Mouse (Mus musculus): ENCODE measurements at regions not wholly inside any gene's neighbourhood (a gene's known extent, or its start where the extent isn't known, plus 50 kb on each side); places are given as distances from the start of the nearest gene placed in this dataset.

DNA sequence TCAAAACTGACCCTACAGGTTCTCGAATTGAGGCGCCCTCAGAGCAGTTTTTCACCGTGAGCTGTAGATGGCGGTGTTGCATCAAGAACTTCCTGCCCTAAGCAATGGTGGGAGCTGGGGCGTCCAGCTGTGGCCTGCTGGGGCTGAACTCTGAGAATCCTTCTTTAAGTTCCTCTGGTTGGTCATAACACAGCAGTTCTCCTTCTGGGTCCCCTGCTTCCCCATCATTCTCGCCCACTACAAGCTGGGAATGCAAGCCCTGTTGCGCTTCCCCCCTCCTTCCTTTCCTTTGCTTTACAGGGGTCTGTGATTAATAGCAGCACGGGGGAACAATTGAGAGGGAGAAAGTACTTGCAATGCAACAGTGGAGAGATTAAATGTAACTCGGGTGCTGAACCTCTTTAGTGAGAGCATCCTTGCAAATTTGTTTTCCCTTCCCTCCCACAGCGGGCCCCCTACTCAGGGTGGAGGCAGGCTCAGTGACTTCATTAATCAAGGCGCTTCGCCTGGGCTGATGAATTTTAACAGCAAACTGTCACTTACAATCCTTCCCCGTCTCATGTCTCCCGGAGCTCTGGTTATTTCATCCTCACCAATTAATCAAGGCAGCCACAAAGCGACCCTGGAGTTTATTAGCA lies 794.3 kb upstream of the Api5 start:
- 5% methylated on average over 15 of the region's 15 CpGs for WGBS
- no peaks in the 10 kb centered on the region for H3K36me3 ChIP-seq
- peaks cover 2% of the 10 kb centered on the region; the same call in 1 of the 2 replicates for H3K27me3 ChIP-seq
- H3K9ac ChIP-seq = no peak overlapping the region; the same call in 1 of the 2 replicates
- H3K4me3 ChIP-seq = peak overlapping the region; percentile 15; the same call in 1 of the 2 replicates
- ATAC-seq (ENCODE audit: insufficient number of reproducible peaks, insufficient read depth, low FRiP score, low TSS enrichment) = peak; percentile 79; the same call in 1 of the 2 replicates
- H3K9me3 ChIP-seq = no peaks in the 10 kb centered on the region
- 0 out of 2 replicates have a peak, but pooled peaks cover 5% of the 10 kb centered on the region for H3K4me1 ChIP-seq
- H3K4me2 ChIP-seq (replicated peaks) = peak overlapping the region; percentile 46
- no peak overlapping the region for H3K27ac ChIP-seq

DNA sequence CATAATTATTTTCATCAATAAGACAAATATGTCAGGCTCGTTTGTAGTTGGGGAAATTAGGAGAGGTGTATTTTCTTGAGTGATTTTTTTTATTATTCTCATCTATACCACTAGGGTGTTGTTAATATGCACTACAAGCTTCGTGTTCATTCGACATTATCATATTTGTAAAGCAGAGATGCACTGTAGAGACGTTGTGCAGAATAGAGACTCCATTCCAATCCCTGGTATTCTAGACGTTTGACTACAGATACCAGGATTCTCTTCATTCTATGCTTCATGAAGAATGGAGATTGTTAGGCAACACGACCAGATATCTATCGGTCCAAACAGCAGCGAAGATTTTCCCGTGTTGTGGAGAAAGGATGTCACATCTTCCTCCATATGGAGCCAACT lies 793.8 kb upstream of the Api5 start:
- ATAC-seq (ENCODE audit: insufficient number of reproducible peaks, insufficient read depth, low FRiP score, low TSS enrichment) = no peak
- WGBS = 29% methylated on average over 9 of the region's 9 CpGs

GRCm38 (mm10) chr2:95229386-95229785 lies 791.5 kb upstream of the Api5 start:
- no peak overlapping the region for H3K4me3 ChIP-seq
- H3K4me1 ChIP-seq = 0 out of 2 replicates have a peak, but pooled peaks cover 5% of the 10 kb centered on the region
- 78% methylated on average over 2 of the region's 2 CpGs for WGBS
- ATAC-seq (ENCODE audit: insufficient number of reproducible peaks, insufficient read depth, low FRiP score, low TSS enrichment) = no peak
- no peaks in the 10 kb centered on the region for H3K9me3 ChIP-seq
- H3K27me3 ChIP-seq = peaks cover 2% of the 10 kb centered on the region; the same call in 1 of the 2 replicates
- no peaks in the 10 kb centered on the region for H3K36me3 ChIP-seq
- H3K4me2 ChIP-seq (replicated peaks) = no peak overlapping the region
- no peak overlapping the region for H3K9ac ChIP-seq
- no peak overlapping the region for H3K27ac ChIP-seq

More for the DNA sequence above, 793.8 kb upstream of the Api5 start:
- Histone ChIP-seq H3K4me3 (no peak overlapping the region), H3K4me2 (replicated peaks) (peak overlapping the region; percentile 46; the same call in 1 of the 2 replicates), H3K9me3 (no peaks in the 10 kb centered on the region), H3K27me3 (peaks cover 2% of the 10 kb centered on the region; the same call in 1 of the 2 replicates), H3K9ac (no peak overlapping the region), H3K36me3 (no peaks in the 10 kb centered on the region), H3K4me1 (0 out of 2 replicates have a peak, but pooled peaks cover 5% of the 10 kb centered on the region), H3K27ac (no peak overlapping the region)

DNA sequence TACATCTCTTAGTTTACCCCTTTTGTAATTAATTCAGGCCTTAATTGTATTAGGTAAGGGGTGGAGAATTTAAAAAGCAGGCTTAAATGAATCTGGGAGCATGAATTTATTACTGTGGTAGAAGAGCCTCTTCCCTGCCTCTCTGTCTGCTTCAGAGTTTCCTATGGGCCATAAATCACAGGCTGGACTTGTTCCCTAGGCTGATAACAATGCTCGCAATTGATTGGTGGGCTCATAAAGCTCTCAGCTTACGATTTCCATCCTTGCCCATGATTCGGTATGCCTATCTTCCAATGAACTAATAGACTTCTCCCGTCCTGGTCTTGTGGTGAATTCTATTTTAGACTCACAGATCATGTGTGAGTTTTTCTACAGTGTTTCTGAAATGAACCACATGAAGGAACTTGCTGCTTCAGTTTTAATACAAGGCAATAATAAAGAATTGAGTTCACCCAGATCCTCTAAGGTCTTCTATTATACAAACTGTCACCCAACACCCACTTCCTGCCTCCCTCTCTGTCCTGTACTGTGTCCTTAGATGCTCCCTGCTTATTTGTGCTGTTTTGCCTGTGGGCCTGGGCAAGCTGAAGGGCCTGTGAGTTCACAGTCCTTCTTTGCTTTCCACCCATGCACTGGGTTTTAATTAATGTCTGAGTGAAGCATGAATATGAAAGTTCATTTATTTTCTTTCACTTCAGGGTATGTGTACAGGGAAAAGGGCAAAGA lies 772.4 kb upstream of the Api5 start:
- Histone ChIP-seq H3K9me3 (no peaks in the 10 kb centered on the region), H3K27ac (no peak overlapping the region), H3K9ac (no peak overlapping the region), H3K36me3 (no peaks in the 10 kb centered on the region), H3K4me2 (replicated peaks) (no peak overlapping the region), H3K27me3 (no peaks in the 10 kb centered on the region), H3K4me1 (no peaks in the 10 kb centered on the region), H3K4me3 (no peak overlapping the region)
- 56% methylated on average over 4 of the region's 4 CpGs for WGBS
- no peak for ATAC-seq (ENCODE audit: insufficient number of reproducible peaks, insufficient read depth, low FRiP score, low TSS enrichment)
